Comparison of ENCODE assay signal across 8 mouse cellular contexts in genomic region chr6:34384701-34385370, GRCm38 (mm10). TPM values are rescaled to one million over a fixed set of nuclear protein-coding genes. Genes with fewer than 3 reads are reported as not detected.
DNase-seq lines count a peak whose midpoint lies in the region; ATAC-seq and TF ChIP-seq lines count a peak whose summit lies in the region.

No protein-coding gene starts in this region.

- no peak for TF ChIP-seq CTCF in lung, postnatal 0 days (IDR thresholded peaks at IDR 0.05)

- peak; percentile 76; the same call in 1 of the 2 replicates for ATAC-seq in embryonic facial prominence, embryonic 15.5 days (ENCODE audit: insufficient number of reproducible peaks, low FRiP score, low TSS enrichment, low read depth)
- no peak; the same call in 1 of the 2 replicates for ATAC-seq in heart, embryonic 13.5 days (ENCODE audit: extremely low read depth, insufficient number of reproducible peaks, low FRiP score, low TSS enrichment)
- ATAC-seq in lung, postnatal 0 days: peak; percentile 76

- H3K4me2 ChIP-seq in embryonic facial prominence, embryonic 15.5 days (replicated peaks): peak overlapping the region; percentile 71
- peak overlapping the region; percentile 98 for H3K4me2 ChIP-seq in heart, embryonic 13.5 days
- H3K4me2 ChIP-seq in lung, postnatal 0 days (replicated peaks; ENCODE audit: low read depth, low read length): peak overlapping the region; percentile 75

- peaks cover 13% of the 10 kb centered on the region; the same call in 1 of the 2 replicates for H3K4me1 ChIP-seq in embryonic facial prominence, embryonic 15.5 days
- peaks cover 18% of the 10 kb centered on the region for H3K4me1 ChIP-seq in heart, embryonic 13.5 days
- no peaks in the 10 kb centered on the region for H3K4me1 ChIP-seq in lung, postnatal 0 days (ENCODE audit: insufficient read depth, low read depth, low read length)

- DNase-seq in CD4-positive, CD25-positive, alpha-beta regulatory T cell, adult 2 months (ENCODE audit: low read depth, low spot score): peak; percentile 35
- DNase-seq in adrenal gland, postnatal 10 days: peak; percentile 85
- DNase-seq in kidney, adult 9 months: peak; percentile 56
- peak; percentile 35 for DNase-seq in lung, postnatal 0 days (ENCODE audit: low spot score)
- peak; percentile 55 for DNase-seq in ovary, postnatal 36 days (ENCODE audit: low spot score)
- no peak for DNase-seq in frontal cortex, adult 2 months (ENCODE audit: extremely low spot score in 1 of 2, low spot score in 1 of 2)

- 3% methylated on average over 13 of the region's 13 CpGs for WGBS in embryonic facial prominence, embryonic 15.5 days
- 2% methylated on average over 13 of the region's 13 CpGs for WGBS in heart, embryonic 13.5 days
- WGBS in lung, postnatal 0 days: 4% methylated on average over 13 of the region's 13 CpGs

- no peaks in the 10 kb centered on the region for H3K27me3 ChIP-seq in embryonic facial prominence, embryonic 15.5 days
- no peaks in the 10 kb centered on the region for H3K27me3 ChIP-seq in heart, embryonic 13.5 days (replicated peaks)
- H3K27me3 ChIP-seq in lung, postnatal 0 days (replicated peaks; ENCODE audit: insufficient read depth, low read length): no peaks in the 10 kb centered on the region

- H3K9me3 ChIP-seq in embryonic facial prominence, embryonic 15.5 days (replicated peaks): no peaks in the 10 kb centered on the region
- H3K9me3 ChIP-seq in heart, embryonic 13.5 days: no peaks in the 10 kb centered on the region
- no peaks in the 10 kb centered on the region for H3K9me3 ChIP-seq in lung, postnatal 0 days (ENCODE audit: low read length)

- TF ChIP-seq EP300 in lung, postnatal 0 days (IDR thresholded peaks at IDR 0.05): no peak

- H3K36me3 ChIP-seq in embryonic facial prominence, embryonic 15.5 days: no peaks in the 10 kb centered on the region
- H3K36me3 ChIP-seq in heart, embryonic 13.5 days: peaks cover 24% of the 10 kb centered on the region
- H3K36me3 ChIP-seq in lung, postnatal 0 days (ENCODE audit: insufficient read depth, low read length): no peaks in the 10 kb centered on the region

- H3K27ac ChIP-seq in embryonic facial prominence, embryonic 15.5 days (replicated peaks): peak overlapping the region; percentile 72
- peak overlapping the region; percentile 88 for H3K27ac ChIP-seq in heart, embryonic 13.5 days (replicated peaks)
- H3K27ac ChIP-seq in lung, postnatal 0 days (ENCODE audit: low read length): peak overlapping the region; percentile 66; the same call in 1 of the 2 replicates

- H3K4me3 ChIP-seq in embryonic facial prominence, embryonic 15.5 days (replicated peaks): peak overlapping the region; percentile 51
- peak overlapping the region; percentile 75 for H3K4me3 ChIP-seq in heart, embryonic 13.5 days
- H3K4me3 ChIP-seq in lung, postnatal 0 days (ENCODE audit: low read depth, low read length): peak overlapping the region; percentile 54

- H3K9ac ChIP-seq in embryonic facial prominence, embryonic 15.5 days: 0 out of 2 replicates have a peak overlapping the region, but pooled peaks have one; percentile 21
- H3K9ac ChIP-seq in heart, embryonic 13.5 days: peak overlapping the region; percentile 85
- H3K9ac ChIP-seq in lung, postnatal 0 days (replicated peaks; ENCODE audit: low read depth): peak overlapping the region; percentile 36; the same call in 1 of the 2 replicates

RNA-seq across cellular contexts. Expression of gene Akr1b10, which starts 0.8 kb away (rescaled TPM):
- 10 to 100 TPM; 84.6 to 85.5 TPM for total RNA-seq in adrenal gland, postnatal 10 days (2021)
- polyA plus RNA-seq in embryonic facial prominence, embryonic 15.5 days (2015; fragmentation: Nextera tagmentation; extraction: Ambion mirVana): 15.1 and 18.1 TPM in 2 replicates
- 55.7 and 59.7 TPM in 2 replicates for polyA plus RNA-seq in heart, embryonic 13.5 days (2015; fragmentation: Nextera tagmentation; extraction: Ambion mirVana)
- 15.5 and 16.9 TPM in 2 replicates for polyA plus RNA-seq in lung, postnatal 0 days (2015; fragmentation: Nextera tagmentation; extraction: Ambion mirVana)
- 32.4 and 34.0 TPM in 2 replicates for polyA plus RNA-seq in frontal cortex, adult 2 months (2012; rRNA removed)

RNA-seq across cellular contexts. Expression of gene Akr1b7, which starts 27.3 kb away (rescaled TPM):
- total RNA-seq in adrenal gland, postnatal 10 days (2021): 1,000 to 10,000 TPM in 1 of 2 experiments, 100 to 1,000 TPM in 1; 143 to 1,372 TPM
- polyA plus RNA-seq in embryonic facial prominence, embryonic 15.5 days (2015; fragmentation: Nextera tagmentation; extraction: Ambion mirVana): not detected in 2 replicates
- 0.11 TPM in 1 of 2 replicates, not detected in the other for polyA plus RNA-seq in heart, embryonic 13.5 days (2015; fragmentation: Nextera tagmentation; extraction: Ambion mirVana)
- 0.14 and 0.20 TPM in 2 replicates for polyA plus RNA-seq in lung, postnatal 0 days (2015; fragmentation: Nextera tagmentation; extraction: Ambion mirVana)
- polyA plus RNA-seq in frontal cortex, adult 2 months (2012; rRNA removed): 0.10 and 0.11 TPM in 2 replicates

RNA-seq across cellular contexts. Expression of gene Akr1b8, which starts 30.9 kb away (rescaled TPM):
- 100 to 1,000 TPM in 1 of 2 experiments, 10 to 100 TPM in 1; 53.8 to 120 TPM for total RNA-seq in adrenal gland, postnatal 10 days (2021)
- polyA plus RNA-seq in embryonic facial prominence, embryonic 15.5 days (2015; fragmentation: Nextera tagmentation; extraction: Ambion mirVana): 9.0 and 10.3 TPM in 2 replicates
- polyA plus RNA-seq in heart, embryonic 13.5 days (2015; fragmentation: Nextera tagmentation; extraction: Ambion mirVana): 11.0 and 12.0 TPM in 2 replicates
- 13.7 and 15.7 TPM in 2 replicates for polyA plus RNA-seq in lung, postnatal 0 days (2015; fragmentation: Nextera tagmentation; extraction: Ambion mirVana)
- polyA plus RNA-seq in frontal cortex, adult 2 months (2012; rRNA removed): 1.00 and 1.5 TPM in 2 replicates

Comparison
In these comparisons a context has a peak if more than half of its experiments do, and no peak if none do; other contexts are left out.
1. DNase-seq: peak in CD4-positive, CD25-positive, alpha-beta regulatory T cell, adult 2 months (single experiment), adrenal gland, postnatal 10 days (single experiment), kidney, adult 9 months (single experiment), lung, postnatal 0 days (single experiment) and ovary, postnatal 36 days (single experiment); none in frontal cortex, adult 2 months (0 of 2).
2. H3K9ac ChIP-seq: peak in every context shown above with its lines; median percentile 85 in heart, embryonic 13.5 days; 36 in lung, postnatal 0 days; 21 in embryonic facial prominence, embryonic 15.5 days.
3. Peak in every context shown above with its lines, with median percentiles within 50 percentile points of each other: H3K27ac ChIP-seq, H3K4me2 ChIP-seq and H3K4me3 ChIP-seq.